Mouse (Mus musculus) left cerebral cortex, postnatal 36 days (tissue): ENCODE results near the gene Zbtb16. TPM values are rescaled to one million over a fixed set of nuclear protein-coding genes. Genes with fewer than 3 reads are reported as not detected.

Source experiments
- DNase-seq, 2 experiments: peaks; one replicate each; pipeline ENCODE4 v3.0.0; 2021 to 2022; ENCODE audit warnings: low spot score in 2 of 2, mixed read lengths in 1 of 2
- intact Hi-C: fragments of 180-260 bp; cut with DNase I; formaldehyde crosslinking; loops from one replicate; pipeline ENCODE4 v1.15.1; 2025
- total RNA-seq, 2 experiments: library from RNA; stranded (reverse); gene quantifications; 2 replicates each; pipeline ENCODE4 v1.2.3; 2021

Gene Zbtb16
- total RNA-seq, 2 experiments from 2014 or later, result 75.1 to 93.6 TPM

DNA sequence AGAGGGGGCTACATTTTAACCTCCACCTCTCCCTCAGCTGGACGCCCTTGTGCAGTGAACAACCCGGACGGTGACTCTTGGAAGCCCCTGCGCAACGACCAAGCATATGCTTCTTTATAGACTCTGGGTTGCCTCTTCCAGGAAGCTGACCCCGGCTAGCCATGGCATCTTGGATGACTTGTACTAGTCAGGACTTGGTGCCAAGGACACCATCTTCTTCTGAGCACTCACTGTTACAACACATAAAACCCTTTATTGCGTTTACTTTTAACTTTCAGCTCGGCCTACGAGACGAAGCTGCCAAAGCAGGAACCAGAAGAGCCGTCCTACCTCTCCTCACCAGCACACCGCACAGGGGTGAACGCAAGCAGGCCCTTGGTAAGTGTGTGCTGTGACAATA lies 165.9 kb downstream of the Zbtb16 start:
- intact Hi-C loops, result loop anchor here (5.0 kb wide), 1 partner anchor 167 kb away; the partner anchor contains the start of gene Zbtb16
- DNase-seq, result no peak

- DNase-seq, result no peak
- intact Hi-C loops, result loop anchor here (5.0 kb wide), 1 partner anchor 168 kb away; the partner anchor contains the start of gene Zbtb16
Observed at GRCm38 (mm10) chr9:48669672-48670071, 166.3 kb downstream of the Zbtb16 start.

DNA sequence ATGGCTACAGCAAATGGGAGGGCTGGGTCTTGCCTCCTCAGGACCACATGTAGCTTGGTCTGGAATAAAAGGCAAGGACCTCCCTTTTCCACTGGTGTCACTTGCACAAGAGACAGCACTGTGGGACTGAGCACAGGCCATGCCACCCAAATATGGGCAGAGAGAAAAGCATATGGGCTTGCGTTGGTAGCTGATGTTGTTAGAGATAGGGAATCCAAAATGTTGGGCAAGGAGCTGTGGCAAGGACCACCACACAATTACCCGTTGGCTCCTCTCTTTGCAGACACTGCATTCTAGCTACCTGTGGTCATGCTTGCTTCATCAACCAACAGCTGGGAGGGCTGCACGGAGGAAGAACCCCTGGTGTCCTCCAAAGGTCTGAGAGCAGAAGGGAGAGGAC lies 169.3 kb downstream of the Zbtb16 start:
- intact Hi-C loops, result no loop called here

GRCm38 (mm10) chr9:48663052-48663433 lies 173.0 kb downstream of the Zbtb16 start:
- DNase-seq, result no peak
- intact Hi-C loops, result loop anchor here (5.0 kb wide), 1 partner anchor 74 kb away; no protein-coding TSS in a partner anchor

More for the DNA sequence above, 169.3 kb downstream of the Zbtb16 start:
- no peak for DNase-seq

- no peak for DNase-seq
- intact Hi-C loops, result loop anchor here (5.0 kb wide), 1 partner anchor 75 kb away; no protein-coding TSS in a partner anchor
Observed at GRCm38 (mm10) chr9:48662361-48663051, 173.5 kb downstream of the Zbtb16 start.

- DNase-seq, result no peak
- intact Hi-C loops, result loop anchor here (5.0 kb wide), 1 partner anchor 76 kb away; no protein-coding TSS in a partner anchor
Observed at GRCm38 (mm10) chr9:48661225-48662023, 174.6 kb downstream of the Zbtb16 start.

- no peak for DNase-seq
- intact Hi-C loops, result no loop called here
Observed at GRCm38 (mm10) chr9:48655525-48656169, 180.4 kb downstream of the Zbtb16 start.

DNA sequence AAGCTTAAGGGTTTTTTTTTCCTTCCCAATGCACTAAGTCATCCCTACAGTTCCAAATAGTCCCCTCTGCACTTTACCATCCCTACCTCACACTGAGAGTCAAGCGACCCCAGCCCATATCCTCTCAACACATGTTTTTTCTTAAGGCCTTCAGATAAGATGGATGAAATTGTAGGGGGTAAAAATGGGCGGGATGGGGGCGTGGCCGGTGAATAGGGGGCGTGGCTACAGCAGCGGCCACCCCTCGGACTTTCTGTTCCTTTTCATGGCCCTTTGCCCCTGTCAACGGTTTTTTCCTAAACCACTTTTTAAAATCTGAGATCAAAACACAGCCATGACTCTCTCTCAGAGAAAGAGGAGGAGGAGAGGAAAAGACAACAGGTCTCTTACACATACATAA lies 181.3 kb downstream of the Zbtb16 start:
- intact Hi-C loops, result no loop called here
- no peak for DNase-seq

- DNase-seq, result no peak
- intact Hi-C loops, result no loop called here
Observed at GRCm38 (mm10) chr9:48653399-48654070, 182.5 kb downstream of the Zbtb16 start.

- intact Hi-C loops, result no loop called here
- DNase-seq, result no peak
Observed at GRCm38 (mm10) chr9:48652026-48652425, 184.0 kb downstream of the Zbtb16 start.

GRCm38 (mm10) chr9:48650846-48651245 lies 185.2 kb downstream of the Zbtb16 start:
- no peak for DNase-seq
- intact Hi-C loops, result no loop called here

GRCm38 (mm10) chr9:48649851-48650685 lies 186.0 kb downstream of the Zbtb16 start:
- intact Hi-C loops, result loop anchor here (2.0 to 5.0 kb wide), 2 partner anchors 187 to 402 kb away; partner anchors contain the start of gene Zbtb16
- no peak for DNase-seq

GRCm38 (mm10) chr9:48649098-48649766 lies 186.8 kb downstream of the Zbtb16 start:
- intact Hi-C loops, result loop anchor here (2.0 to 5.0 kb wide), 2 partner anchors 188 to 403 kb away; partner anchors contain the start of gene Zbtb16
- peak in 1 of 2 experiments; percentile 30 for DNase-seq

GRCm38 (mm10) chr9:48648285-48649097 lies 187.5 kb downstream of the Zbtb16 start:
- intact Hi-C loops, result loop anchor here (2.0 to 5.0 kb wide), 2 partner anchors 188 to 404 kb away; partner anchors contain the start of gene Zbtb16
- DNase-seq, result no peak

DNA sequence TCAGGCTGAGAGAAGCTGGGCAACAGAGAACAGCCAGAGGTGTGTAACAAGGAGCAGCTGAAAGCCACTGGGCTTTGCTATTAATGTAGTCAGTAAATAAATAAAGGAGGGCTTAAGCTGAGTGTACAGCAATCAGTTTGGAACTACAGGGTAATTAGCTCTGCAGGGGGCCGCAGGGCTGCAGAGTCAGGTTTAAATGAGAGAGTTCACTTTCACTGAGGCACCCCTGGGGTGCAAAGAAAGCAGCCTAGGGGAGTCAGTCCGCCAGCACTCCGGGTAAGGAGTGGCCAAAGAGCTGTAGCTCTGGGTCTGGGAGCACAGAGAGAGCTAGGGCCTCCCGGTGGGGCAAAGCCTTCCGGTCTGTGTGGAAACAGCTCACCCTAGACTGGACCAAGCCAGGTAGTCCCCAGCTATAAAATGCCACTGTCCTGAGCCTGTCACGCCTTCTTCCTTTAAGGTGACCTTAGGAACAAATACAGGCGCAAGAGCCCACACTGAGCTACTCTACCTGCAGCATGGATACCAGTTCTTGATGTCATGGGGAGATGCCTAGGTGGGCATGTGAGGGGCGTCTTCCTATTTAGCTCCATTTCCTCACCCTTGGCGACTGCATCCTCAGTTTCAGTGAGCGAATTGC lies 188.3 kb downstream of the Zbtb16 start:
- intact Hi-C loops, result loop anchor here (2.0 to 5.0 kb wide), 2 partner anchors 189 to 405 kb away; partner anchors contain the start of gene Zbtb16
- peak in 1 of 2 experiments; percentile 11 for DNase-seq
